Mouse (Mus musculus) lung, postnatal 0 days (tissue): Measurements from ENCODE around the gene Slc22a17. TPM values are rescaled to one million over a fixed set of nuclear protein-coding genes. Genes with fewer than 3 reads are reported as not detected.
"Not testable (repeated sequence)": the region's sequence is repeated elsewhere in the genome, so short reads cannot be mapped to it uniquely, and the experiment has no call there.

Experiments
- ATAC-seq: fragments of 200-750 bp; cut with Nextera tagmentation; 2 replicates; pipeline ENCODE4 v1.8.0; 2017; ENCODE audit warnings: moderate library complexity
- DNase-seq: peaks from one replicate; pipeline ENCODE4 v3.0.0-alpha.2; 2016; ENCODE audit warnings: low spot score
- H3K27ac ChIP-seq: fragments of 300-500 bp; sonication (generic); 2 replicates; pipeline ENCODE4 v1.5.1; 2014; ENCODE audit warnings: antibody characterized with exemption, mild to moderate bottlenecking, low read length, mixed read lengths
- H3K27me3 ChIP-seq: fragments of 300-500 bp; sonication (generic); replicated peaks from 2 replicates; pipeline ENCODE4 v1.6.1; 2014; ENCODE audit warnings: low read length, mixed read lengths; ENCODE audit not compliant: insufficient read depth
- H3K36me3 ChIP-seq: fragments of 300-500 bp; sonication (generic); 2 replicates; pipeline ENCODE4 v1.6.1; 2014; ENCODE audit warnings: low read length, mixed read lengths; ENCODE audit not compliant: insufficient read depth
- H3K4me1 ChIP-seq: fragments of 300-500 bp; sonication (generic); 2 replicates; pipeline ENCODE4 v1.6.1; 2014; ENCODE audit warnings: antibody characterized with exemption, low read depth, low read length, mixed read lengths; ENCODE audit not compliant: insufficient read depth
- H3K4me2 ChIP-seq: fragments of 300-500 bp; sonication (generic); replicated peaks from 2 replicates; pipeline ENCODE4 v1.6.1; 2014; ENCODE audit warnings: low read depth, mild to moderate bottlenecking, low read length, moderate library complexity, mixed read lengths
- H3K4me3 ChIP-seq: fragments of 300-500 bp; sonication (generic); 2 replicates; pipeline ENCODE4 v1.5.1; 2014; ENCODE audit warnings: low read depth, low read length
- H3K9ac ChIP-seq: fragments of 300-500 bp; sonication (generic); replicated peaks from 2 replicates; pipeline ENCODE4 v1.6.1; 2014; ENCODE audit warnings: low read depth, mild to moderate bottlenecking
- H3K9me3 ChIP-seq: fragments of 300-500 bp; sonication (generic); 2 replicates; pipeline ENCODE4 v1.6.1; 2016; ENCODE audit warnings: low read length, mixed read lengths
- CTCF ChIP-seq: IDR thresholded peaks from 2 replicates; pipeline ENCODE4 v1.5.1; 2016; ENCODE audit warnings: antibody characterized with exemption, mild to moderate bottlenecking
- EP300 ChIP-seq: IDR thresholded peaks from 2 replicates; pipeline ENCODE4 v1.6.1; 2016; ENCODE audit warnings: antibody characterized with exemption, mild to moderate bottlenecking, control low read depth
- WGBS: fragments of 180-500 bp; shearing (Covaris S2); extraction: QIAGEN DNeasy Blood & Tissue Kit; methylation state at CpG from one replicate; pipeline ENCODE4 v1.1.7; 2014; 5-methylcytosine and 5-hydroxymethylcytosine counted together
- polyA plus RNA-seq: library from polyadenylated mRNA; unstranded; fragments of >200 nt; fragmentation: Nextera tagmentation; extraction: Ambion mirVana; gene quantifications from 2 replicates; pipeline ENCODE4 v1.2.1, GENCODE M21; 2015

Gene Slc22a17
- 13.6 and 13.8 TPM in 2 replicates for polyA plus RNA-seq

DNA sequence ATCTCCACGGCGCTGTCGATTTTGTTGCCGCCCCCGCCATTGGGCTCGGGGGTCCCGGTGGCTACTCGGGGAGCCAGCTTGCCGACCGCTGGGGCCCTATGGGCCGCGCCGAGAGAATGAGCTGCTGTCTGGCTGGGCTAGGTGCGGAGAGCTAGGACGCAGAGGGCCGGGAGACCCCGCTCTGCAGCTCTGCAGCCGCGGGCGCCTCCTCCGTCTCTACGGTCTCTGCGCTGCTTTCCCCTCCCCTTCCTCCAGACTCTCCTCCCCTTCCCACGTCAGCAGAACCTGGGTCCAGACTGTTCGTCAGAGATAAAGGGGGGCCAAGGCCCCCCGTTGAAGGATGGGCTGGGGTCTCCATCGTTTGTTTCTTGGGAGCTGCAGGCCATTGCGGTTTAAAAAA is at the start of gene Slc22a17:
Slc22a17 (minus strand) TSS at position 247 of the 400 bp plus-strand sequence.
- no peaks in the 10 kb centered on the region; the same call in 1 of the 2 replicates for H3K36me3 ChIP-seq
- H3K4me1 ChIP-seq: no peaks in the 10 kb centered on the region; the same call in 1 of the 2 replicates
- WGBS: 0% methylated on average over 25 of the region's 28 CpGs
- DNase-seq: peak; percentile 78
- H3K9me3 ChIP-seq: no peaks in the 10 kb centered on the region
- peak within 1 kb of the TSS; percentile 100 for H3K4me2 ChIP-seq
- peak within 1 kb of the TSS; percentile 59 for H3K9ac ChIP-seq
- H3K4me3 ChIP-seq: peak within 1 kb of the TSS; percentile 80
- H3K27me3 ChIP-seq: no peaks in the 10 kb centered on the region
- TF ChIP-seq EP300: no peak
- TF ChIP-seq CTCF: peak; percentile 10; the same call in 1 of the 2 replicates
- no peak within 1 kb of the TSS for H3K27ac ChIP-seq
- ATAC-seq: peak; percentile 87

DNA sequence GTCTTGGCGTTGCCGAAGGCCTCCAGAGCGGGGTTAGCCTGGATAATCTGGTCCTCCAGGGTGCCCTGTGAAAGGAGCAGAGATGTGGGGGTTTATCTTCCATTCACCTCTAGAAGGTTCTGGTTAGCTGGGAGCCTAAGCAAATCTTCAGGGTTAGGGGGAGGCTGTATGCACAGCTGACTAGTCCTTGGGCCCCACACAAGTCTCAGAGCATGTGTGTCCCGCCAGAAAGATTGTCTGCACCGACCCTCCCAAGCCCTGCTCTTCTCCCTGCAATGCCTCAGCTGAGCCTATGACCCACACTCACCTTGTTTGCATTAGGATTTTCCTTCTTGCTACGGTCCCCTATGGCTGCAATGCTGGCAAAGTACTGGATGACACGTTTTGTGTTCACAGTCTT is 49.8 kb upstream of the Slc22a17 start:
- ATAC-seq: no peak
- Histone ChIP-seq H3K4me2 (no peak overlapping the region), H3K4me1 (no peaks in the 10 kb centered on the region), H3K9ac (no peak overlapping the region), H3K27ac (no peak overlapping the region), H3K36me3 (no peaks in the 10 kb centered on the region), H3K4me3 (no peak overlapping the region), H3K27me3 (no peaks in the 10 kb centered on the region), H3K9me3 (no peaks in the 10 kb centered on the region)
- TF ChIP-seq EP300 (no peak), CTCF (no peak)
- WGBS: 82% methylated on average over 7 of the region's 7 CpGs
- no peak for DNase-seq

DNA sequence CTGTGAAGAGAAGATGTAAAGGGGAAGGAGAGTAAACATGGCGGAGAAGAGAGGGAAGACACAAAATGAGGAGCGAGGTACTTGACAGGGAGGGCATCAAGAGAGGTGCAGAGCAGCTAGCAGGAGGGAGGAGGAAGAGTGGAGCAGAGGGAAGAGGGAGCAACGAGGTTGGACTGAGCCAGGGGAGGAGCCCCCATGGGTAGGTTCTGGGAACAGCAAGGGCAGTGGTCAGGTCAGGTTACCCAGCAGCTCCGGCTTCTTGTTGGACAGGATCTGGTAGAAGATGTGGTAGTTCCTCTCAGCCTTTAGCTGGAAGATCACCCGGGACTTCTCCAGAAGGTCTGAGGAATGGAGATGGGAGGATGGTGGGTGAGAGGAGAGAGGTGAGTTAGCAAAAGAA is 48.6 kb upstream of the Slc22a17 start:
- no peak for TF ChIP-seq EP300
- no peak for TF ChIP-seq CTCF
- H3K4me1 ChIP-seq: no peaks in the 10 kb centered on the region
- no peak overlapping the region for H3K9ac ChIP-seq
- no peaks in the 10 kb centered on the region for H3K36me3 ChIP-seq
- 74% methylated on average over 5 of the region's 5 CpGs for WGBS
- no peak overlapping the region for H3K27ac ChIP-seq
- ATAC-seq (no peak), DNase-seq (no peak)
- H3K4me2 ChIP-seq: no peak overlapping the region
- H3K4me3 ChIP-seq: no peak overlapping the region
- H3K9me3 ChIP-seq: no peaks in the 10 kb centered on the region
- no peaks in the 10 kb centered on the region for H3K27me3 ChIP-seq

- Histone ChIP-seq H3K9ac (no peak overlapping the region), H3K27me3 (no peaks in the 10 kb centered on the region), H3K9me3 (no peaks in the 10 kb centered on the region), H3K4me1 (no peaks in the 10 kb centered on the region), H3K27ac (no peak overlapping the region), H3K4me2 (no peak overlapping the region), H3K36me3 (no peaks in the 10 kb centered on the region), H3K4me3 (no peak overlapping the region)
- WGBS: 49% methylated on average over 10 of the region's 10 CpGs
- ATAC-seq (no peak), DNase-seq (no peak)
- no peak for TF ChIP-seq EP300
- no peak for TF ChIP-seq CTCF
Measured at GRCm38 (mm10) chr14:54960769-54961168, 47.8 kb upstream of the Slc22a17 start.

DNA sequence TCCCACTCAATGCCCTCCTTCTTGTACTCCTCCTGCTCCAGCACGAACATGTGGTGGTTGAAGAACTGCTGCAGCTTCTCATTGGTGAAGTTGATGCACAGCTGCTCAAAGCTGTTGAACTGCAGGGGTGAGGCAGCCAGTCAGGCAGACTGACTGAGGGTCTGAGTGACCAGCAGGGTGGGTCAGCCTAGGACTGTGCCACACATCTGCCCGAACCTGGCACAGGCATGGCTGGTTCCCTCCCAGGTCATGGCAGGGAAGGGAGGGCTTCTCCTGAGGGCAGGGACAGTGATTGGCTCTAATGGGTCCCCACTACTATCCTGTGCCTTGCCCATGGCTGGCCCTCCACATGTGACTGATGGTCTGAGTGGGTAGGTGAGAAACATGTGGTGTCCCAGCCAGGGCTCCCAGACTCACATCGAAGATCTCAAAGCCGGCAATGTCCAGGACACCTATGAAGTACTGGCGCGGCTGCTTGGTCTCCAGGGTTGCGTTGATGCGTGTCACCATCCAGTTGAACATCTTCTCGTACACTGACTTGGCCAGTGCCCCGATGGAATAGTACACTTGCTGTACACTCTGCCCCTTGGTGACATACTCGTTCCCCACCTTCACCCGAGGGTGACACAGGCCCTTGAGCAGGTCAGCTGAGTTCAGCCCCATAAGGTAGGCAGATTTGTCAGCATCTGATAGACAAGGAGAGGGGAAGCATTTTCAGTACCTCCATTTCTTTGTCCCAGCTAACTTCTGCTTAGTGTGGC is 47.1 kb upstream of the Slc22a17 start:
- H3K4me1 ChIP-seq, DNase-seq, H3K9me3 ChIP-seq, H3K27ac ChIP-seq, H3K36me3 ChIP-seq, H3K4me2 ChIP-seq, H3K9ac ChIP-seq, ATAC-seq, H3K27me3 ChIP-seq, H3K4me3 ChIP-seq: not testable (repeated sequence)
- WGBS: 85% methylated on average over 12 of the region's 12 CpGs

GRCm38 (mm10) chr14:54959197-54959596 is 46.3 kb upstream of the Slc22a17 start:
- H3K36me3 ChIP-seq: no peaks in the 10 kb centered on the region
- DNase-seq (no peak), ATAC-seq (no peak)
- H3K27ac ChIP-seq: no peak overlapping the region
- TF ChIP-seq EP300 (no peak), CTCF (no peak)
- no peaks in the 10 kb centered on the region for H3K4me1 ChIP-seq
- no peak overlapping the region for H3K9ac ChIP-seq
- no peaks in the 10 kb centered on the region for H3K9me3 ChIP-seq
- H3K27me3 ChIP-seq: no peaks in the 10 kb centered on the region
- no peak overlapping the region for H3K4me2 ChIP-seq
- WGBS: 64% methylated on average over 3 of the region's 3 CpGs
- H3K4me3 ChIP-seq: no peak overlapping the region
